Mouse (Mus musculus): ENCODE measurements at regions not wholly inside any gene's neighbourhood (a gene's known extent, or its start where the extent isn't known, plus 50 kb on each side); places are given as distances from the start of the nearest gene placed in this dataset.

DNA sequence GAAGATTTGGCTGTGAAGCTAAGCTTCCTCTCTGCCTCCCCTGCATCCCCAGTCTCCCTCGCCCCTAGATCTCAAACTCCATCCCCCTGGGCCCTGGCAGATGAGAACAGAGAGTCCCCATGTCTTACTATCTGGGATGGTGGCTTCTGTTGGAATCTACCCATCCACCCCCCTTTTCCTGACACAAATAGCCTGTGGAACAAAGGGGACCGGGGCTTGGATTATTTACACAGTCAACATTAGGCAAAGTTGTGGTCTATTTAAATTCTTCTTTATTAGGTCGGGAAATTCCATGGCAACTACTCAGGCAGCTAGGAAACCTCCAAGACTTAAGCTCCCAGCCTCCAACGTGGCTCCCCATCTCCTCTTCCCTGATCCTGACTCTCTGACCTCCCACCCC, 279.9 kb downstream of the Cyp26b1 start:
- no peak for DNase-seq (ENCODE audit: low read depth, low spot score)
- no peak overlapping the region for H3K9ac ChIP-seq (ENCODE audit: control insufficient read depth, low read depth, low read length, poor library complexity, severe bottlenecking)
- TF ChIP-seq MEF2A (IDR thresholded peaks at IDR 0.05; ENCODE audit: extremely low read depth, insufficient replicate concordance, low read depth, low read length, poor library complexity, severe bottlenecking) = no peak
- no peak for TF ChIP-seq EP300 (IDR thresholded peaks at IDR 0.05; ENCODE audit: low read depth in 1 of 2, low read length in 2 of 2)
- no peak for TF ChIP-seq ELF1 (IDR thresholded peaks at IDR 0.05; ENCODE audit: low read depth, low read length)
- no peak for TF ChIP-seq POLR2A (IDR thresholded peaks at IDR 0.05; ENCODE audit: control insufficient read depth in 1 of 2, insufficient read depth in 1 of 2, low read depth in 1 of 2, low read length in 2 of 2, poor library complexity in 1 of 2)
- no peak for TF ChIP-seq JUND (IDR thresholded peaks at IDR 0.05; ENCODE audit: low read depth, low read length)
- TF ChIP-seq RCOR1 (IDR thresholded peaks at IDR 0.05; ENCODE audit: low read depth, low read length) = no peak
- TF ChIP-seq SMC3 (IDR thresholded peaks at IDR 0.05; ENCODE audit: low read depth, low read length) = no peak
- TF ChIP-seq TBP (IDR thresholded peaks at IDR 0.05; ENCODE audit: low read depth, low read length) = no peak
- no peak for TF ChIP-seq BHLHE40 (IDR thresholded peaks at IDR 0.05; ENCODE audit: borderline replicate concordance, low read depth, low read length)
- TF ChIP-seq GABPA (IDR thresholded peaks at IDR 0.05; ENCODE audit: low read depth, low read length) = no peak
- TF ChIP-seq NRF1 (IDR thresholded peaks at IDR 0.05; ENCODE audit: insufficient read depth, low read depth, low read length, poor library complexity, severe bottlenecking) = no peak
- no peak for TF ChIP-seq NELFE (IDR thresholded peaks at IDR 0.05; ENCODE audit: low read depth, low read length)
- TF ChIP-seq MAFK (IDR thresholded peaks at IDR 0.05; ENCODE audit: borderline replicate concordance, low read depth, low read length) = no peak
- H3K36me3 ChIP-seq (ENCODE audit: control insufficient read depth in 1 of 2, insufficient read depth in 2 of 2, low read length in 2 of 2) = no peaks in the 10 kb centered on the region
- H3K9me3 ChIP-seq (replicated peaks; ENCODE audit: insufficient read depth, low read length) = no peaks in the 10 kb centered on the region
- H3K4me3 ChIP-seq (ENCODE audit: control insufficient read depth in 1 of 2, insufficient read depth in 1 of 2, low read depth in 2 of 2, low read length in 2 of 2) = no peak overlapping the region
- no peaks in the 10 kb centered on the region for H3K27me3 ChIP-seq (ENCODE audit: control insufficient read depth in 1 of 2, insufficient read depth in 2 of 2, low read length in 2 of 2)
- H3K79me2 ChIP-seq (ENCODE audit: control insufficient read depth, insufficient read depth, low read length, poor library complexity) = no peaks in the 10 kb centered on the region
- H3K27ac ChIP-seq (ENCODE audit: control insufficient read depth, low read depth, low read length) = no peak overlapping the region
- no peaks in the 10 kb centered on the region for H3K4me1 ChIP-seq (ENCODE audit: control insufficient read depth in 1 of 2, insufficient read depth in 2 of 2, low read length in 2 of 2)

DNA sequence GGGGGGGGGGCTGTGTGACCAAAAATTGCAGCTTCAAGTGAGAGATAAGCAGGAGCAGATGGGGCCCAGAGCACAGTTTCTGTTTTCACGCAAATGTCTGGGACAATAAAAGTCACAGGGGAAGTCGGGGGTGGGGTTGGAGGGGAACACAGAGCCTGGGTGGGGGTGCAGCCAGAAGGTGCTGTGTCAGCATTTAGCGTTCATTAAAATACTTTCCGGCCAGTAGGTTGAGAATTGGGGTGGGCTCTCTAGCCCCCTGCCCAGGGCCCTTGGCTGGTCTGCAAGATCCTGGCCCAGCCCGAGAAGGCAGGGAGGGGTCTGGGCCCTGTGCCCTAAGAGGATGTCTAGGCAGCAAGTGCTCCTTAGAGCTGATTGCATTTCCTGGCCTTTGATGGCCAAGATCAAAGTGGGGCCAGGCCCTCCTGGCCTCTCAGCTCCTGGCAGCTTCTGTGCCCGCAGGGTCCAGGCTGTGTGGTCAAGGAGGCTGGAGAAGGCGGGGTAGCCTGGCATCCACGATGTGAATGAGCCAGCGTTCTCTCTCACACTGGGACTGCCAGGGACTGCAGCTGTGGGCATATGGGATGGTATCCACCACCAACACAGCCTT, 283.0 kb downstream of the Cyp26b1 start:
- no peak for TF ChIP-seq ETS1 (IDR thresholded peaks at IDR 0.05; ENCODE audit: low read depth, low read length)
- no peak for TF ChIP-seq GABPA (IDR thresholded peaks at IDR 0.05; ENCODE audit: low read depth, low read length)
- no peak for TF ChIP-seq E2F4 (IDR thresholded peaks at IDR 0.05; ENCODE audit: borderline replicate concordance, low read depth, low read length)
- TF ChIP-seq HCFC1 (IDR thresholded peaks at IDR 0.05; ENCODE audit: low read depth, low read length) = no peak
- TF ChIP-seq CTCF (IDR thresholded peaks at IDR 0.05 in 2 of 3, conservative IDR thresholded peaks at IDR 0.05 in 1 of 3; ENCODE audit: control insufficient read depth in 1 of 3, insufficient read depth in 1 of 3, low read depth in 2 of 3, low read length in 3 of 3, poor library complexity in 1 of 3, severe bottlenecking in 1 of 3) = no peak
- no peak for TF ChIP-seq ELF1 (IDR thresholded peaks at IDR 0.05; ENCODE audit: low read depth, low read length)
- TF ChIP-seq ZKSCAN1 (IDR thresholded peaks at IDR 0.05; ENCODE audit: low read depth, low read length) = no peak
- H3K9ac ChIP-seq (ENCODE audit: control insufficient read depth, low read depth, low read length, poor library complexity, severe bottlenecking) = no peak overlapping the region

More for the DNA sequence above, 283.0 kb downstream of the Cyp26b1 start:
- Histone ChIP-seq H3K27ac (ENCODE audit: control insufficient read depth, low read depth, low read length) (no peak overlapping the region), H3K4me1 (ENCODE audit: control insufficient read depth in 1 of 2, insufficient read depth in 2 of 2, low read length in 2 of 2) (no peaks in the 10 kb centered on the region), H3K79me2 (ENCODE audit: control insufficient read depth, insufficient read depth, low read length, poor library complexity) (no peaks in the 10 kb centered on the region), H3K27me3 (ENCODE audit: control insufficient read depth in 1 of 2, insufficient read depth in 2 of 2, low read length in 2 of 2) (no peaks in the 10 kb centered on the region), H3K9me3 (replicated peaks; ENCODE audit: insufficient read depth, low read length) (no peaks in the 10 kb centered on the region), H3K36me3 (ENCODE audit: control insufficient read depth in 1 of 2, insufficient read depth in 2 of 2, low read length in 2 of 2) (no peaks in the 10 kb centered on the region), H3K4me3 (ENCODE audit: control insufficient read depth in 1 of 2, insufficient read depth in 1 of 2, low read depth in 2 of 2, low read length in 2 of 2) (no peak overlapping the region)
- no peak for DNase-seq (ENCODE audit: low read depth, low spot score)
